Mouse (Mus musculus): ENCODE measurements around the gene Nek6.

- TF ChIP-seq CTCF (IDR thresholded peaks at IDR 0.05; ENCODE audit: low read depth) (no peak), EP300 (IDR thresholded peaks at IDR 0.05; ENCODE audit: low read depth) (no peak)
Measured at GRCm38 (mm10) chr2:38471745-38472144, 39.7 kb upstream of the Nek6 start.
